Mouse (Mus musculus) liver, postnatal 0 days (tissue): ENCODE results near the gene Lyve1. TPM values are rescaled to one million over a fixed set of nuclear protein-coding genes. Genes with fewer than 3 reads are reported as not detected.

Experiments
- ATAC-seq: fragments of 200-750 bp; cut with Nextera tagmentation; 2 replicates; pipeline ENCODE4 v1.8.0; 2017; ENCODE audit warnings: mild to moderate bottlenecking, moderate library complexity
- DNase-seq: peaks from one replicate; pipeline ENCODE4 v3.0.0-alpha.2; 2016
- H3K27ac ChIP-seq: fragments of 300-500 bp; sonication (generic); 2 replicates; pipeline ENCODE4 v1.5.1; 2014; ENCODE audit warnings: antibody characterized with exemption, moderate library complexity, mild to moderate bottlenecking, low read depth
- H3K27me3 ChIP-seq: fragments of 300-500 bp; sonication (generic); 2 replicates; pipeline ENCODE4 v1.6.1; 2014; ENCODE audit warnings: low read length, control low read depth, mixed read lengths; ENCODE audit not compliant: insufficient read depth
- H3K36me3 ChIP-seq: fragments of 300-500 bp; sonication (generic); replicated peaks from 2 replicates; pipeline ENCODE4 v1.6.1; 2014; ENCODE audit warnings: mild to moderate bottlenecking, control low read depth, low read length, moderate library complexity, mixed read lengths; ENCODE audit not compliant: insufficient read depth
- H3K4me1 ChIP-seq: fragments of 300-500 bp; sonication (generic); 2 replicates; pipeline ENCODE4 v1.6.1; 2014; ENCODE audit warnings: antibody characterized with exemption, mild to moderate bottlenecking, control low read depth; ENCODE audit not compliant: insufficient read depth
- H3K4me2 ChIP-seq: fragments of 300-500 bp; sonication (generic); 2 replicates; pipeline ENCODE4 v1.6.1; 2014; ENCODE audit warnings: low read depth, mild to moderate bottlenecking, low read length, moderate library complexity, mixed read lengths
- H3K4me3 ChIP-seq: fragments of 300-500 bp; sonication (generic); 2 replicates; pipeline ENCODE4 v1.5.1; 2014; ENCODE audit warnings: low read depth, low read length
- H3K9ac ChIP-seq: fragments of 300-500 bp; sonication (generic); replicated peaks from 2 replicates; pipeline ENCODE4 v1.6.1; 2014; ENCODE audit warnings: mild to moderate bottlenecking, moderate library complexity
- H3K9me3 ChIP-seq: fragments of 300-500 bp; sonication (generic); 2 replicates; pipeline ENCODE4 v1.6.1; 2016; ENCODE audit warnings: mild to moderate bottlenecking, control low read depth, low read length, mixed read lengths
- CTCF ChIP-seq: sonication (generic); IDR thresholded peaks from 2 replicates; pipeline ENCODE4 v1.5.1; 2016; ENCODE audit warnings: antibody characterized with exemption, low read depth
- EP300 ChIP-seq: IDR thresholded peaks from 2 replicates; pipeline ENCODE4 v1.6.1; 2016; ENCODE audit warnings: antibody characterized with exemption, low read depth, mild to moderate bottlenecking
- WGBS: fragments of 180-500 bp; shearing (Covaris S2); extraction: QIAGEN DNeasy Blood & Tissue Kit; methylation state at CpG from one replicate; pipeline ENCODE4 v1.1.7; 2014; ENCODE audit not compliant: insufficient replicate concordance; 5-methylcytosine and 5-hydroxymethylcytosine counted together
- polyA plus RNA-seq: library from polyadenylated mRNA; unstranded; fragments of >200 nt; fragmentation: Nextera tagmentation; extraction: Ambion mirVana; gene quantifications from 2 replicates; pipeline ENCODE4 v1.2.1, GENCODE M21; 2015

Lyve1 gene
- polyA plus RNA-seq, 1 experiment from 2014 or later = 37.4 TPM

- Histone ChIP-seq H3K4me2 (no peak overlapping the region), H3K9ac (no peak overlapping the region), H3K27me3 (no peaks in the 10 kb centered on the region), H3K4me1 (no peaks in the 10 kb centered on the region), H3K27ac (no peak overlapping the region), H3K9me3 (no peaks in the 10 kb centered on the region), H3K4me3 (no peak overlapping the region), H3K36me3 (0 out of 2 replicates have a peak, but pooled peaks cover 2% of the 10 kb centered on the region)
- TF ChIP-seq EP300 (no peak), CTCF (no peak)
- DNase-seq (no peak), ATAC-seq (no peak)
- WGBS = 80% methylated on average over 5 of the region's 5 CpGs
Observed at GRCm38 (mm10) chr7:110868807-110869206, 5.8 kb upstream of the Lyve1 start.

- no peak for ATAC-seq
- H3K9me3 ChIP-seq = no peaks in the 10 kb centered on the region
- no peak for DNase-seq
- no peaks in the 10 kb centered on the region for H3K4me1 ChIP-seq
- 86% methylated on average over 6 of the region's 6 CpGs for WGBS
- H3K36me3 ChIP-seq = 0 out of 2 replicates have a peak, but pooled peaks cover 2% of the 10 kb centered on the region
- H3K9ac ChIP-seq = no peak overlapping the region
- no peaks in the 10 kb centered on the region for H3K27me3 ChIP-seq
- H3K4me2 ChIP-seq = no peak overlapping the region
- H3K4me3 ChIP-seq = no peak overlapping the region
- H3K27ac ChIP-seq = no peak overlapping the region
- TF ChIP-seq EP300 (no peak), CTCF (no peak)
Observed at GRCm38 (mm10) chr7:110867116-110867515, 4.1 kb upstream of the Lyve1 start.

- Histone ChIP-seq H3K4me3 (no peak overlapping the region), H3K36me3 (0 out of 2 replicates have a peak, but pooled peaks cover under 1% of the 10 kb centered on the region), H3K27me3 (no peaks in the 10 kb centered on the region), H3K4me2 (no peak overlapping the region), H3K4me1 (no peaks in the 10 kb centered on the region), H3K9me3 (no peaks in the 10 kb centered on the region), H3K27ac (no peak overlapping the region), H3K9ac (no peak overlapping the region)
- no peak for ATAC-seq
- no peak for DNase-seq
- TF ChIP-seq CTCF = no peak
- no peak for TF ChIP-seq EP300
- WGBS = 85% methylated on average over 3 of the region's 3 CpGs
Observed at GRCm38 (mm10) chr7:110866021-110866420, 3.0 kb upstream of the Lyve1 start.

GRCm38 (mm10) chr7:110865570-110865969 lies 2.5 kb upstream of the Lyve1 start:
- 73% methylated on average over 6 of the region's 6 CpGs for WGBS
- Histone ChIP-seq H3K9ac (no peak overlapping the region), H3K27me3 (no peaks in the 10 kb centered on the region), H3K36me3 (no peaks in the 10 kb centered on the region), H3K4me1 (peaks cover under 1% of the 10 kb centered on the region; the same call in 1 of the 2 replicates), H3K4me2 (no peak overlapping the region), H3K27ac (no peak overlapping the region), H3K9me3 (no peaks in the 10 kb centered on the region), H3K4me3 (no peak overlapping the region)
- ATAC-seq (no peak), DNase-seq (no peak)
- no peak for TF ChIP-seq EP300
- no peak for TF ChIP-seq CTCF

- no peak overlapping the region for H3K4me2 ChIP-seq
- no peaks in the 10 kb centered on the region for H3K36me3 ChIP-seq
- H3K27me3 ChIP-seq = no peaks in the 10 kb centered on the region
- DNase-seq = no peak
- H3K4me3 ChIP-seq = no peak overlapping the region
- WGBS = 74% methylated on average over 10 of the region's 10 CpGs
- no peaks in the 10 kb centered on the region for H3K9me3 ChIP-seq
- no peak for ATAC-seq
- H3K9ac ChIP-seq = no peak overlapping the region
- peaks cover 5% of the 10 kb centered on the region for H3K4me1 ChIP-seq
- TF ChIP-seq CTCF = no peak
- H3K27ac ChIP-seq = no peak overlapping the region
Observed at GRCm38 (mm10) chr7:110865038-110865437, 2.0 kb upstream of the Lyve1 start.

GRCm38 (mm10) chr7:110860129-110860528 lies 2.9 kb downstream of the Lyve1 start:
- Histone ChIP-seq H3K9ac (no peak overlapping the region), H3K36me3 (no peaks in the 10 kb centered on the region), H3K27me3 (no peaks in the 10 kb centered on the region), H3K9me3 (no peaks in the 10 kb centered on the region), H3K4me3 (no peak overlapping the region), H3K27ac (no peak overlapping the region), H3K4me2 (peak overlapping the region; percentile 13), H3K4me1 (peaks cover 25% of the 10 kb centered on the region)
- no peak for DNase-seq
- WGBS = 23% methylated on average over 5 of the region's 5 CpGs
- ATAC-seq = no peak
- no peak for TF ChIP-seq CTCF
- no peak for TF ChIP-seq EP300

GRCm38 (mm10) chr7:110855604-110856003 lies 7.4 kb downstream of the Lyve1 start:
- Histone ChIP-seq H3K4me2 (no peak overlapping the region), H3K36me3 (no peaks in the 10 kb centered on the region), H3K27ac (peak overlapping the region; percentile 76), H3K4me1 (peaks cover 40% of the 10 kb centered on the region), H3K9ac (no peak overlapping the region), H3K9me3 (no peaks in the 10 kb centered on the region), H3K27me3 (no peaks in the 10 kb centered on the region), H3K4me3 (no peak overlapping the region)
- no peak for ATAC-seq
- 44% methylated on average over 1 of the region's 1 CpGs for WGBS
- no peak for DNase-seq
- TF ChIP-seq EP300 (no peak), CTCF (no peak)
